Mouse (Mus musculus) adrenal gland, adult 2 months (tissue): Measurements from ENCODE around the gene Gm15023. TPM values are rescaled to one million over a fixed set of nuclear protein-coding genes. Genes with fewer than 3 reads are reported as not detected.
"Not testable (repeated sequence)": the region's sequence is repeated elsewhere in the genome, so short reads cannot be mapped to it uniquely, and the experiment has no call there.

Experiments used
- DNase-seq: peaks from one replicate; pipeline ENCODE4 v3.0.0; 2021
- long read RNA-seq: library from polyadenylated mRNA; stranded (forward); transcript quantifications from one replicate; pipeline ENCODE4 v2.0.0, GENCODE M21; 2021
- polyA plus RNA-seq: library from polyadenylated mRNA; depleted of rRNA; stranded (reverse); fragments of >200 nt; gene quantifications from 2 replicates; pipeline ENCODE4 v1.2.3, GENCODE M21; 2012; rRNA removed
- total RNA-seq, 2 experiments: library from RNA; stranded (reverse); gene quantifications; 2 replicates each; pipeline ENCODE4 v1.2.3; 2021

Gm15023 gene
- not detected for total RNA-seq
- not detected in 2 replicates for polyA plus RNA-seq
- long read RNA-seq: 0 reads

- DNase-seq: not testable (repeated sequence)
Measured at GRCm38 (mm10) chrX:135177532-135177931, at the start of gene Gm15023. Gene Gm15023 (minus strand): TSS chrX:135177632.

GRCm38 (mm10) chrX:135210436-135211221, 33.2 kb upstream of the Gm15023 start, which contains the start of gene Tceal6:
Gene Tceal6 (minus strand): TSS chrX:135210687.
- DNase-seq: no peak

GRCm38 (mm10) chrX:135209773-135210435, 32.5 kb upstream of the Gm15023 start:
- DNase-seq: not testable (repeated sequence)

GRCm38 (mm10) chrX:135189924-135190323, 12.5 kb upstream of the Gm15023 start:
- not testable (repeated sequence) for DNase-seq

GRCm38 (mm10) chrX:135188661-135189060, 11.2 kb upstream of the Gm15023 start:
- not testable (repeated sequence) for DNase-seq

Other genes with a start within 250 kb of the Gm15023 start
- not detected for gene Nxf2, start 212.9 kb downstream of the Gm15023 start, total RNA-seq
- not detected in 2 replicates for gene Nxf2, start 212.9 kb downstream of the Gm15023 start, polyA plus RNA-seq
- 1 to 10 TPM; 7.8 to 9.8 TPM for gene Zmat1, start 168.4 kb downstream of the Gm15023 start, total RNA-seq
- 0.65 and 1.1 TPM in 2 replicates for gene Zmat1, start 168.4 kb downstream of the Gm15023 start, polyA plus RNA-seq
- 1 to 10 TPM; 3.1 to 3.6 TPM for gene Tceal6, start 33.1 kb upstream of the Gm15023 start, total RNA-seq
- 0.55 and 0.73 TPM in 2 replicates for gene Tceal6, start 33.1 kb upstream of the Gm15023 start, polyA plus RNA-seq
- gene Pramel3, start 124.7 kb upstream of the Gm15023 start, total RNA-seq: not detected
- gene Pramel3, start 124.7 kb upstream of the Gm15023 start, polyA plus RNA-seq: not detected in 2 replicates
- gene Gm5128, start 195.7 kb upstream of the Gm15023 start, total RNA-seq: not detected
- not detected in 2 replicates for gene Gm5128, start 195.7 kb upstream of the Gm15023 start, polyA plus RNA-seq